Mouse (Mus musculus): ENCODE measurements around the gene Cyp51. TPM values are rescaled to one million over a fixed set of nuclear protein-coding genes. Genes with fewer than 3 reads are reported as not detected.

Gene Cyp51
- 10 to 100 TPM; 28.7 to 29.0 TPM for total RNA-seq (2023)

GRCm38 (mm10) chr5:4104341-4105040, at the start of gene Cyp51:
Cyp51 (minus strand) TSS chr5:4104746.

Other genes starting within 250 kb of the Cyp51 start
- 10 to 100 TPM; 10.0 to 12.9 TPM for gene Mterf1a, start 210.8 kb downstream of the Cyp51 start, total RNA-seq (2023)
- 100 to 1,000 TPM; 101 to 103 TPM for gene Akap9, start 176.7 kb downstream of the Cyp51 start, total RNA-seq (2023)
- 1 to 10 TPM; 6.3 to 9.5 TPM for gene Mterf1b, start 87.6 kb upstream of the Cyp51 start, total RNA-seq (2023)

Measured in T-cell, adult 66 days (primary cell).